Mouse (Mus musculus): ENCODE measurements around the gene Fbxo3. TPM values are rescaled to one million over a fixed set of nuclear protein-coding genes. Genes with fewer than 3 reads are reported as not detected.

Gene Fbxo3
- polyA plus RNA-seq, 1 experiment from 2014 or later = 64.3 TPM

DNA sequence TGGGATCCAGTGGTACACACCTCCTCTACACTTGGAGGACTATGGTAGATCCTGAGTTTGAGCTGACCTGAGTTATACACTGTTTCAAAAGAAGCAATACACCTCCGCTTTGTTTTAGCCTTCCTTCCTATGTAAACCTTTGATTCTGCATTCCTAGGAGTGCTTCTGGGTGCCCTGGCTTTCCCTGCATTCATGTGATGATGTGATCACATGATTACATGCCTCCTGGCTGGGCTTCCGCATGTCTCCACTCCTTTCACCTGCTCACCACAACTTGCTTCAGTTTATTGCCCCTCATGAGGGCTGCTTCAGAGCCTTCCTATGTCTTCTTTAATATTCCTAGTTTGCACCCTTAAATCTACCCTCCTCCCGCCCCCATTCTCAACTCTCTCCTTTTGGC is 4.5 kb downstream of the Fbxo3 start:
- no peaks in the 10 kb centered on the region for H3K9me3 ChIP-seq (ENCODE audit: control insufficient read depth, low read length)
- H3K36me3 ChIP-seq (ENCODE audit: control insufficient read depth, insufficient read depth) = peaks cover 5% of the 10 kb centered on the region; the same call in 1 of the 2 replicates
- no peaks in the 10 kb centered on the region for H3K27me3 ChIP-seq (replicated peaks; ENCODE audit: control insufficient read depth, insufficient read depth, low read length)
- peaks cover 20% of the 10 kb centered on the region for H3K4me1 ChIP-seq (replicated peaks; ENCODE audit: control insufficient read depth, insufficient read depth, low read length)
- 88% methylated on average over 3 of the region's 3 CpGs for WGBS
- H3K4me3 ChIP-seq (replicated peaks; ENCODE audit: low read length) = no peak overlapping the region
- ATAC-seq = no peak
- H3K4me2 ChIP-seq (ENCODE audit: low read length) = no peak overlapping the region
- H3K9ac ChIP-seq (replicated peaks; ENCODE audit: low read depth, low read length) = no peak overlapping the region
- H3K27ac ChIP-seq (ENCODE audit: low read length) = no peak overlapping the region

DNA sequence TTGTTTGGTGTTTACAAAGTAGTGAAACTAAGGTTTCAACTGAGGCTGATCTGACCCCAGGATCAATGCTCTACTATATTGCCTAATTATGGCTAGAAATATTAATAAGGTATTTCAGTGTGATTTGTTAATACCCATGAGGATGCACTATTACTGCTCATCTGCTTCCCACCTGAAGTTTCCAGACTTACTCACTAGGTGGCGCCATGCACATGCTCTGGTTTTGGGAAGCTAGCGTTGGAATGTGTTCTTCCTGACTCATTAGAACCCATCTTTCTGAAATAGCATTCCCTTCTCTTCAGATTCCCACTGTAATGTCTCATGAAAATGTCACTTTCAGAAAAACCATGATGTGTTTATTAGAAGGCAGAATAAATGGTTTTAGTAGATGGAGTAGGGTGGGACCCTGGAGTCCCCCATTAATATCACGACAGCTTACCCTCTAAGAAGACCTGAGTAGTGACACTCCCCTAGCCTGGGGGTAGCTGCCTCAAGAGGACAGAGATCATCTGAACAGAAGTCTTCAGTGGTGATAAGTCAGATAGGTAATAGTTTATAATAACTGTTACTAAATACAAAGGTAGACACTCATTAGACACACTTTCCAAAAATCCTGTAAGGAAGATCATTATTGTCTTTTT is 7.4 kb downstream of the Fbxo3 start:
- 33% methylated on average over 3 of the region's 3 CpGs for WGBS
- Histone ChIP-seq H3K27ac (ENCODE audit: low read length) (no peak overlapping the region), H3K36me3 (ENCODE audit: control insufficient read depth, insufficient read depth) (peaks cover 7% of the 10 kb centered on the region; the same call in 1 of the 2 replicates), H3K4me3 (replicated peaks; ENCODE audit: low read length) (no peak overlapping the region), H3K9ac (replicated peaks; ENCODE audit: low read depth, low read length) (no peak overlapping the region), H3K9me3 (ENCODE audit: control insufficient read depth, low read length) (no peaks in the 10 kb centered on the region), H3K4me2 (ENCODE audit: low read length) (no peak overlapping the region), H3K27me3 (replicated peaks; ENCODE audit: control insufficient read depth, insufficient read depth, low read length) (no peaks in the 10 kb centered on the region), H3K4me1 (replicated peaks; ENCODE audit: control insufficient read depth, insufficient read depth, low read length) (peaks cover under 1% of the 10 kb centered on the region; the same call in 1 of the 2 replicates)
- ATAC-seq = peak; percentile 40

GRCm38 (mm10) chr2:104035595-104035994 is 8.1 kb downstream of the Fbxo3 start:
- Histone ChIP-seq H3K4me1 (replicated peaks; ENCODE audit: control insufficient read depth, insufficient read depth, low read length) (no peaks in the 10 kb centered on the region), H3K4me3 (replicated peaks; ENCODE audit: low read length) (no peak overlapping the region), H3K4me2 (ENCODE audit: low read length) (no peak overlapping the region), H3K36me3 (ENCODE audit: control insufficient read depth, insufficient read depth) (peaks cover 11% of the 10 kb centered on the region; the same call in 1 of the 2 replicates), H3K27me3 (replicated peaks; ENCODE audit: control insufficient read depth, insufficient read depth, low read length) (no peaks in the 10 kb centered on the region), H3K27ac (ENCODE audit: low read length) (no peak overlapping the region), H3K9me3 (ENCODE audit: control insufficient read depth, low read length) (no peaks in the 10 kb centered on the region), H3K9ac (replicated peaks; ENCODE audit: low read depth, low read length) (no peak overlapping the region)
- 73% methylated on average over 6 of the region's 6 CpGs for WGBS
- ATAC-seq = no peak

DNA sequence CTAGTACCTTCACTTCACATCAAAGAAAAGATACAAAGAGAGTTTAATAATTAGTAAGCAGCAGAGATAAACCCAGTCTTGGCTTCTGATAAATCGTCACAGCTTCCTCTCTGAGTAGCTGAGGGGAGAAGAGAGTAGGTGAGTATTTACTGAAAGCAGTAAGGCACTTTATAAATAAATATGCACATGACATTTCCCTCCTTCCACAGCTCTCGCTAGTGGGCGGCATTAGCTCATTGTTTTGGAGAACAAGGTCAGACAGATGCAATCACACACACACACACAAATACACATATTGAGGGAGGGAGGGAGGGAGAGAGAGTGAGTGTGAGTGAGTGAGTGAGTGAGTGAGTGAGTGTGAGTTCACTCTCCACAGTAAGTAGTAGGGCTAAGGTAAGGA is 8.8 kb downstream of the Fbxo3 start:
- Histone ChIP-seq H3K4me2 (ENCODE audit: low read length) (no peak overlapping the region), H3K27ac (ENCODE audit: low read length) (no peak overlapping the region), H3K36me3 (ENCODE audit: control insufficient read depth, insufficient read depth) (peaks cover 11% of the 10 kb centered on the region; the same call in 1 of the 2 replicates), H3K9ac (replicated peaks; ENCODE audit: low read depth, low read length) (no peak overlapping the region), H3K27me3 (replicated peaks; ENCODE audit: control insufficient read depth, insufficient read depth, low read length) (no peaks in the 10 kb centered on the region), H3K9me3 (ENCODE audit: control insufficient read depth, low read length) (no peaks in the 10 kb centered on the region), H3K4me3 (replicated peaks; ENCODE audit: low read length) (no peak overlapping the region), H3K4me1 (replicated peaks; ENCODE audit: control insufficient read depth, insufficient read depth, low read length) (no peaks in the 10 kb centered on the region)
- ATAC-seq = no peak
- 53% methylated on average over 3 of the region's 3 CpGs for WGBS

DNA sequence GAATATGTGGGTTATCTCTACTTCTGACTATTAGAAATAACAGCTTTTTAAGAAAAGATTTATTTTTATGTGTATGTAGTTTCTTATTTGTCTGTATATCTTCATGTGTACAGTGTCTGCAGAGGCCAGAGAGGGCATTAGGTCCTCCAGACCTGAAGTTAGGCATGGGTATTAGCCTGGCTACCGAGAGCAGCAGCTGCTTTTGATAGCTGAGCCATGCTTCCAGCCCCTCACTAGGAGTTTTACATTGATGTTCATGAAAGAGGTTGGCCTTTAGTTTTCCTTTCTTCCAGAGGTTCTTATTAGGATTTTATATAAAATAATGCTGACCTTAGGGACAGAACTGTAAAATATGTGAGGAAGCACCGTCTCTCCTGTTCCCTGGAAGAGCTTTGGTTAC is 10.7 kb downstream of the Fbxo3 start:
- no peak overlapping the region for H3K4me3 ChIP-seq (replicated peaks; ENCODE audit: low read length)
- peaks cover 11% of the 10 kb centered on the region; the same call in 1 of the 2 replicates for H3K36me3 ChIP-seq (ENCODE audit: control insufficient read depth, insufficient read depth)
- no peak for ATAC-seq
- no peaks in the 10 kb centered on the region for H3K4me1 ChIP-seq (replicated peaks; ENCODE audit: control insufficient read depth, insufficient read depth, low read length)
- no peak overlapping the region for H3K4me2 ChIP-seq (ENCODE audit: low read length)
- 64% methylated on average over 2 of the region's 2 CpGs for WGBS
- no peak overlapping the region for H3K9ac ChIP-seq (replicated peaks; ENCODE audit: low read depth, low read length)
- no peak overlapping the region for H3K27ac ChIP-seq (ENCODE audit: low read length)
- H3K9me3 ChIP-seq (ENCODE audit: control insufficient read depth, low read length) = no peaks in the 10 kb centered on the region
- H3K27me3 ChIP-seq (replicated peaks; ENCODE audit: control insufficient read depth, insufficient read depth, low read length) = no peaks in the 10 kb centered on the region

DNA sequence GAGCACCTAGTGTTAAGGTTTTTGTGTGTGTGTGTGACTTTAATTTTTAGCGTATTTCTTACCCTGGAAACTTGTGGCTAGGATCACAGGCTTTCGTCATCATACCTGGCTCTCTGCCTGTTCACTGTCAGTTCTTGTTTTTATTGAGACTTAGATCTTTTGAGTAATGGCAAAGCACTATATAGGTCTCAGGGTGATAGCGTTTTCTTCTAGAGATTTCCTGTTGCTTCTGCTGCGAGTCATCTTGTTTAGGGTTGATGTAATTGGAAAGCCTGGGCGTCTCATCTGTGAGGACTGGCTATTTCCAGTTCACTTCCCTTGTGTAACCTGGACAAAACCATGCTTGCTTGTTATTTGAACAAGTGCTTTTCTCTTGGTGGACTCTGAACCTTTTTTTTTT is 14.1 kb downstream of the Fbxo3 start:
- no peak overlapping the region for H3K4me3 ChIP-seq (replicated peaks; ENCODE audit: low read length)

GRCm38 (mm10) chr2:104042766-104043165 is 15.2 kb downstream of the Fbxo3 start:
- Histone ChIP-seq H3K36me3 (ENCODE audit: control insufficient read depth, insufficient read depth) (peaks cover 9% of the 10 kb centered on the region), H3K9me3 (ENCODE audit: control insufficient read depth, low read length) (no peaks in the 10 kb centered on the region), H3K4me1 (replicated peaks; ENCODE audit: control insufficient read depth, insufficient read depth, low read length) (no peaks in the 10 kb centered on the region), H3K4me2 (ENCODE audit: low read length) (no peak overlapping the region), H3K9ac (replicated peaks; ENCODE audit: low read depth, low read length) (no peak overlapping the region), H3K4me3 (replicated peaks; ENCODE audit: low read length) (no peak overlapping the region), H3K27ac (ENCODE audit: low read length) (no peak overlapping the region), H3K27me3 (replicated peaks; ENCODE audit: control insufficient read depth, insufficient read depth, low read length) (no peaks in the 10 kb centered on the region)
- no peak for ATAC-seq
- 97% methylated on average over 15 of the region's 15 CpGs for WGBS

More for the DNA sequence above, 14.1 kb downstream of the Fbxo3 start:
- H3K36me3 ChIP-seq (ENCODE audit: control insufficient read depth, insufficient read depth) = peaks cover 11% of the 10 kb centered on the region
- no peaks in the 10 kb centered on the region for H3K27me3 ChIP-seq (replicated peaks; ENCODE audit: control insufficient read depth, insufficient read depth, low read length)
- H3K9ac ChIP-seq (replicated peaks; ENCODE audit: low read depth, low read length) = no peak overlapping the region
- no peak overlapping the region for H3K4me2 ChIP-seq (ENCODE audit: low read length)
- H3K9me3 ChIP-seq (ENCODE audit: control insufficient read depth, low read length) = no peaks in the 10 kb centered on the region
- H3K27ac ChIP-seq (ENCODE audit: low read length) = no peak overlapping the region
- WGBS = 66% methylated on average over 5 of the region's 5 CpGs
- no peaks in the 10 kb centered on the region for H3K4me1 ChIP-seq (replicated peaks; ENCODE audit: control insufficient read depth, insufficient read depth, low read length)
- no peak for ATAC-seq

DNA sequence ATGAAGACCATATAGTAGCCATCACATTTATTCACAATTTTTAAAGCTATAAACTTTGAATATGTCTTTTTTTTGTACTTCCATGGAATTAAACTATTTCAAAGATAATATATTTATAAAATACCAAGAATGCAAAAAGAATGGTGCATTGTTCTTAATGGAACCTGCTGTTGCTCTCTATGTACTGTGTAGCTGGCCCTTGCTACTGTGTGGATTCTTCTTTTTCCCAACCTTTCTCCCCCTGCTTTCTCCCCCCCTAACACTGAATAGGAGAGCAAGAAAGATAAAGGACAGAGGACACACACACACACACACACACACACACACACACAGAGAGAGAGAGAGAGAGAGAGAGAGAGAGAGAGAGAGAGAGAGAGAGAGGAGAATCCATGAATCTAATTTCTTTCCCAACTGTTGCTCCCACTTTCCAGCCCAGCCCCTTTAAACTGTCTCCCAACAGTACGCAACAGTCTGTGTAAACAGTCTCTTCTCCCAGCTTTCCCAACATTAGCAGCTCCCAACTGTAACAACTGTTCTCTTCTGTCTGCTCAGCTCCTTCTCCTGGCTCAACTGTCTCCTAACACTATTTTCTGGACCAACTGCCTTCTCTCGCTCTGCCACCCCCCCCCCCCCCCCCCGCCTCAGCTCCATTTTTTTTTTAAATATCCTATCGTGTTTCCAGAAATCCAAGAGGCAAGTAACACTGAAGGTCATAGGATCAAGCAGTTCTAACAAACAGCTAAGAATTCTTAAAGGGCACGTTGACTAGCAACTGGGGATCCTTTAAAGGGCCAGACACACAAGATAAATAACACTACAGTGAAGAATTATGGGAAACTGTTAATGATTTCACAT is 16.3 kb downstream of the Fbxo3 start:
- Histone ChIP-seq H3K9me3 (ENCODE audit: control insufficient read depth, low read length) (no peaks in the 10 kb centered on the region), H3K9ac (replicated peaks; ENCODE audit: low read depth, low read length) (no peak overlapping the region), H3K4me3 (replicated peaks; ENCODE audit: low read length) (no peak overlapping the region), H3K27ac (ENCODE audit: low read length) (no peak overlapping the region), H3K36me3 (ENCODE audit: control insufficient read depth, insufficient read depth) (peaks cover 13% of the 10 kb centered on the region), H3K27me3 (replicated peaks; ENCODE audit: control insufficient read depth, insufficient read depth, low read length) (no peaks in the 10 kb centered on the region), H3K4me2 (ENCODE audit: low read length) (no peak overlapping the region), H3K4me1 (replicated peaks; ENCODE audit: control insufficient read depth, insufficient read depth, low read length) (no peaks in the 10 kb centered on the region)
- WGBS = 66% methylated on average over 5 of the region's 5 CpGs
- no peak for ATAC-seq

DNA sequence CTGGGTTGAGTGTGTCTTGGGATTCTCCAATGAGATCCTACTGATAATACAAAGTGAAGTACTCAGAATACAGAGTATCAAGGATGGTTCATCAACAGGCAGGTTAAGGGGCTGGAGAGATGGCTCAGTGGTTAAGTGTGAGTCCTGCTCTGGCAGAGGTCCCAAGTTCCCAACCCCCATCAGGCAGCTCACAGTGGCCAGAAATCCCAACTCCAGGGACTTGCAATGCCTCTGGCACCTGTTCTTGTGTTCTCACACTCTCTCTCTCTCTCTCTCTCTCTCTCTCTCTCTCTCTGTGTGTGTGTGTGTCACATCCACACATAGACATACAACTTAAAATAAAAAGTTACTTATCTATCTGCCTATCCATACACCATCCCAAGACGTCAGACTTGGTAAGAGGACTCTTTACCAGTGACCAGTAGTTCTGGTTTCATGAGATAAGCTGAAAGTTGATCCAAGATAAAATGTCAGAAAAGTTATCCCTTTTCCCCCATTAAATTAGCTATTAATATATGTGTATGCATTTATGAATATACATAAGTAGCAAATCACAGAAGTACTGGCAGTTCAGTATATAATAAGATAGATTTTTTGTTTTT is 17.1 kb downstream of the Fbxo3 start:
- Histone ChIP-seq H3K9ac (replicated peaks; ENCODE audit: low read depth, low read length) (no peak overlapping the region), H3K9me3 (ENCODE audit: control insufficient read depth, low read length) (no peaks in the 10 kb centered on the region), H3K4me3 (replicated peaks; ENCODE audit: low read length) (no peak overlapping the region), H3K27ac (ENCODE audit: low read length) (no peak overlapping the region), H3K4me1 (replicated peaks; ENCODE audit: control insufficient read depth, insufficient read depth, low read length) (no peaks in the 10 kb centered on the region), H3K27me3 (replicated peaks; ENCODE audit: control insufficient read depth, insufficient read depth, low read length) (no peaks in the 10 kb centered on the region), H3K36me3 (ENCODE audit: control insufficient read depth, insufficient read depth) (peaks cover 13% of the 10 kb centered on the region), H3K4me2 (ENCODE audit: low read length) (no peak overlapping the region)
- 89% methylated on average over 1 of the region's 1 CpGs for WGBS
- no peak for ATAC-seq
